Mouse (Mus musculus) liver, postnatal 0 days (tissue): ENCODE measurements around the gene Snx14. TPM values are rescaled to one million over a fixed set of nuclear protein-coding genes. Genes with fewer than 3 reads are reported as not detected.

Experiments
- ATAC-seq: fragments of 200-750 bp; cut with Nextera tagmentation; 2 replicates; pipeline ENCODE4 v1.8.0; 2017; ENCODE audit warnings: mild to moderate bottlenecking, moderate library complexity
- DNase-seq: peaks from one replicate; pipeline ENCODE4 v3.0.0-alpha.2; 2016
- H3K27ac ChIP-seq: fragments of 300-500 bp; sonication (generic); 2 replicates; pipeline ENCODE4 v1.5.1; 2014; ENCODE audit warnings: antibody characterized with exemption, moderate library complexity, mild to moderate bottlenecking, low read depth
- H3K27me3 ChIP-seq: fragments of 300-500 bp; sonication (generic); 2 replicates; pipeline ENCODE4 v1.6.1; 2014; ENCODE audit warnings: low read length, control low read depth, mixed read lengths; ENCODE audit not compliant: insufficient read depth
- H3K36me3 ChIP-seq: fragments of 300-500 bp; sonication (generic); replicated peaks from 2 replicates; pipeline ENCODE4 v1.6.1; 2014; ENCODE audit warnings: mild to moderate bottlenecking, control low read depth, low read length, moderate library complexity, mixed read lengths; ENCODE audit not compliant: insufficient read depth
- H3K4me1 ChIP-seq: fragments of 300-500 bp; sonication (generic); 2 replicates; pipeline ENCODE4 v1.6.1; 2014; ENCODE audit warnings: antibody characterized with exemption, mild to moderate bottlenecking, control low read depth; ENCODE audit not compliant: insufficient read depth
- H3K4me2 ChIP-seq: fragments of 300-500 bp; sonication (generic); 2 replicates; pipeline ENCODE4 v1.6.1; 2014; ENCODE audit warnings: low read depth, mild to moderate bottlenecking, low read length, moderate library complexity, mixed read lengths
- H3K4me3 ChIP-seq: fragments of 300-500 bp; sonication (generic); 2 replicates; pipeline ENCODE4 v1.5.1; 2014; ENCODE audit warnings: low read depth, low read length
- H3K9ac ChIP-seq: fragments of 300-500 bp; sonication (generic); replicated peaks from 2 replicates; pipeline ENCODE4 v1.6.1; 2014; ENCODE audit warnings: mild to moderate bottlenecking, moderate library complexity
- H3K9me3 ChIP-seq: fragments of 300-500 bp; sonication (generic); 2 replicates; pipeline ENCODE4 v1.6.1; 2016; ENCODE audit warnings: mild to moderate bottlenecking, control low read depth, low read length, mixed read lengths
- CTCF ChIP-seq: sonication (generic); IDR thresholded peaks from 2 replicates; pipeline ENCODE4 v1.5.1; 2016; ENCODE audit warnings: antibody characterized with exemption, low read depth
- EP300 ChIP-seq: IDR thresholded peaks from 2 replicates; pipeline ENCODE4 v1.6.1; 2016; ENCODE audit warnings: antibody characterized with exemption, low read depth, mild to moderate bottlenecking
- WGBS: fragments of 180-500 bp; shearing (Covaris S2); extraction: QIAGEN DNeasy Blood & Tissue Kit; methylation state at CpG from one replicate; pipeline ENCODE4 v1.1.7; 2014; ENCODE audit not compliant: insufficient replicate concordance; 5-methylcytosine and 5-hydroxymethylcytosine counted together
- polyA plus RNA-seq: library from polyadenylated mRNA; unstranded; fragments of >200 nt; fragmentation: Nextera tagmentation; extraction: Ambion mirVana; gene quantifications from 2 replicates; pipeline ENCODE4 v1.2.1, GENCODE M21; 2015

Snx14 gene
- polyA plus RNA-seq, 1 experiment from 2014 or later, result 7.9 TPM

GRCm38 (mm10) chr9:88437342-88438236 lies 1.2 kb downstream of the Snx14 start:
- no peaks in the 10 kb centered on the region for H3K27me3 ChIP-seq
- DNase-seq (no peak), ATAC-seq (no peak)
- H3K4me1 ChIP-seq, result peaks cover 13% of the 10 kb centered on the region
- H3K4me2 ChIP-seq, result peak overlapping the region; percentile 95
- no peaks in the 10 kb centered on the region for H3K9me3 ChIP-seq
- H3K9ac ChIP-seq, result peak overlapping the region; percentile 93
- no peak for TF ChIP-seq CTCF
- no peak for TF ChIP-seq EP300
- 37% methylated on average over 10 of the region's 10 CpGs for WGBS
- no peaks in the 10 kb centered on the region for H3K36me3 ChIP-seq
- H3K4me3 ChIP-seq, result peak overlapping the region; percentile 89
- peak overlapping the region; percentile 96; the same call in 1 of the 2 replicates for H3K27ac ChIP-seq

GRCm38 (mm10) chr9:88424356-88424755 lies 14.4 kb downstream of the Snx14 start:
- ATAC-seq (no peak), DNase-seq (no peak)
- Histone ChIP-seq H3K36me3 (peaks cover 13% of the 10 kb centered on the region), H3K4me2 (no peak overlapping the region), H3K27ac (no peak overlapping the region), H3K4me1 (no peaks in the 10 kb centered on the region), H3K4me3 (no peak overlapping the region), H3K9me3 (no peaks in the 10 kb centered on the region), H3K27me3 (no peaks in the 10 kb centered on the region), H3K9ac (no peak overlapping the region)
- TF ChIP-seq CTCF (no peak), EP300 (no peak)
- 57% methylated on average over 2 of the region's 2 CpGs for WGBS

- Histone ChIP-seq H3K9me3 (no peaks in the 10 kb centered on the region), H3K4me3 (no peak overlapping the region), H3K4me2 (no peak overlapping the region), H3K9ac (no peak overlapping the region), H3K4me1 (no peaks in the 10 kb centered on the region), H3K27ac (no peak overlapping the region), H3K27me3 (no peaks in the 10 kb centered on the region), H3K36me3 (peaks cover 16% of the 10 kb centered on the region; the same call in 1 of the 2 replicates)
- WGBS, result 90% methylated on average over 4 of the region's 4 CpGs
- DNase-seq (no peak), ATAC-seq (no peak)
- TF ChIP-seq CTCF, result peak; percentile 31
- no peak for TF ChIP-seq EP300
These were observed 16.3 kb downstream of the Snx14 start for GRCm38 (mm10) chr9:88422428-88422827.

- no peak overlapping the region for H3K4me2 ChIP-seq
- DNase-seq, result no peak
- TF ChIP-seq EP300 (no peak), CTCF (no peak)
- ATAC-seq, result no peak
- H3K4me3 ChIP-seq, result no peak overlapping the region
- no peaks in the 10 kb centered on the region for H3K9me3 ChIP-seq
- H3K27ac ChIP-seq, result no peak overlapping the region
- peaks cover 15% of the 10 kb centered on the region; the same call in 1 of the 2 replicates for H3K36me3 ChIP-seq
- H3K9ac ChIP-seq, result no peak overlapping the region
- 64% methylated on average over 1 of the region's 1 CpGs for WGBS
- H3K4me1 ChIP-seq, result no peaks in the 10 kb centered on the region
- no peaks in the 10 kb centered on the region for H3K27me3 ChIP-seq
These were observed 22.0 kb downstream of the Snx14 start for GRCm38 (mm10) chr9:88416752-88417151.

GRCm38 (mm10) chr9:88409978-88410377 lies 28.8 kb downstream of the Snx14 start:
- no peaks in the 10 kb centered on the region for H3K9me3 ChIP-seq
- DNase-seq, result no peak
- H3K4me1 ChIP-seq, result no peaks in the 10 kb centered on the region
- no peak overlapping the region for H3K27ac ChIP-seq
- H3K9ac ChIP-seq, result no peak overlapping the region
- 83% methylated on average over 2 of the region's 2 CpGs for WGBS
- H3K4me3 ChIP-seq, result no peak overlapping the region
- no peak overlapping the region for H3K4me2 ChIP-seq
- ATAC-seq, result no peak
- TF ChIP-seq CTCF, result no peak
- no peak for TF ChIP-seq EP300
- H3K36me3 ChIP-seq, result peaks cover 13% of the 10 kb centered on the region; the same call in 1 of the 2 replicates
- H3K27me3 ChIP-seq, result no peaks in the 10 kb centered on the region

GRCm38 (mm10) chr9:88404515-88404914 lies 34.2 kb downstream of the Snx14 start:
- peak overlapping the region; percentile 10; the same call in 1 of the 2 replicates for H3K4me3 ChIP-seq
- H3K9ac ChIP-seq, result no peak overlapping the region
- TF ChIP-seq EP300 (no peak), CTCF (no peak)
- no peaks in the 10 kb centered on the region for H3K27me3 ChIP-seq
- peak; percentile 70 for ATAC-seq
- 48% methylated on average over 6 of the region's 6 CpGs for WGBS
- no peak for DNase-seq
- no peaks in the 10 kb centered on the region for H3K9me3 ChIP-seq
- peaks cover 11% of the 10 kb centered on the region for H3K36me3 ChIP-seq
- peak overlapping the region; percentile 13 for H3K27ac ChIP-seq
- H3K4me1 ChIP-seq, result 0 out of 2 replicates have a peak, but pooled peaks cover 2% of the 10 kb centered on the region
- H3K4me2 ChIP-seq, result peak overlapping the region; percentile 64
